Mouse (Mus musculus) E14TG2a.4 (cell line): ENCODE results near the gene Myo1a.

Source experiments
- CTCF ChIP-seq: conservative IDR thresholded peaks from 2 replicates; pipeline ENCODE4 v1.5.1; 2014; ENCODE audit warnings: low read length
- POU5F1 ChIP-seq: IDR thresholded peaks from 2 replicates; pipeline ENCODE4 v1.6.1; 2014; ENCODE audit warnings: low read length, borderline replicate concordance

GRCm38 (mm10) chr10:127658076-127658475, 46.9 kb upstream of the Myo1a start:
- no peak for TF ChIP-seq CTCF
- TF ChIP-seq POU5F1 = no peak
